Mouse (Mus musculus): ENCODE measurements at regions not wholly inside any gene's neighbourhood (a gene's known extent, or its start where the extent isn't known, plus 50 kb on each side); places are given as distances from the start of the nearest gene placed in this dataset.

- no peak for DNase-seq
- TF ChIP-seq CTCF (IDR thresholded peaks at IDR 0.05; ENCODE audit: insufficient read depth, low read length) (no peak), POLR2A (IDR thresholded peaks at IDR 0.05; ENCODE audit: borderline replicate concordance, extremely low read depth, low read depth, low read length) (no peak)
- Histone ChIP-seq H3K4me1 (ENCODE audit: control insufficient read depth, insufficient read depth, low read length) (no peaks in the 10 kb centered on the region), H3K4me3 (replicated peaks; ENCODE audit: extremely low read depth, low read depth, low read length) (no peak overlapping the region)
- WGBS = 58% methylated on average over 4 of the region's 4 CpGs
Observed at GRCm38 (mm10) chr5:28710517-28710916, 243.5 kb upstream of the Shh start.

GRCm38 (mm10) chr5:28709626-28710025, 242.6 kb upstream of the Shh start:
- WGBS = 64% methylated on average over 2 of the region's 2 CpGs
- Histone ChIP-seq H3K4me1 (ENCODE audit: control insufficient read depth, insufficient read depth, low read length) (no peaks in the 10 kb centered on the region), H3K4me3 (replicated peaks; ENCODE audit: extremely low read depth, low read depth, low read length) (no peak overlapping the region)
- no peak for DNase-seq
- no peak for TF ChIP-seq CTCF (IDR thresholded peaks at IDR 0.05; ENCODE audit: insufficient read depth, low read length)
- no peak for TF ChIP-seq POLR2A (IDR thresholded peaks at IDR 0.05; ENCODE audit: borderline replicate concordance, extremely low read depth, low read depth, low read length)

- no peak for TF ChIP-seq POLR2A (IDR thresholded peaks at IDR 0.05; ENCODE audit: borderline replicate concordance, extremely low read depth, low read depth, low read length)
- no peak for TF ChIP-seq CTCF (IDR thresholded peaks at IDR 0.05; ENCODE audit: insufficient read depth, low read length)
- WGBS = 72% methylated on average over 1 of the region's 1 CpGs
Observed at GRCm38 (mm10) chr5:28704359-28704758, 237.3 kb upstream of the Shh start.

GRCm38 (mm10) chr5:28696966-28697365, 229.9 kb upstream of the Shh start:
- 71% methylated on average over 3 of the region's 3 CpGs for WGBS
- DNase-seq = no peak
- H3K4me1 ChIP-seq (ENCODE audit: control insufficient read depth, insufficient read depth, low read length) = no peaks in the 10 kb centered on the region
- TF ChIP-seq POLR2A (IDR thresholded peaks at IDR 0.05; ENCODE audit: borderline replicate concordance, extremely low read depth, low read depth, low read length) (no peak), CTCF (IDR thresholded peaks at IDR 0.05; ENCODE audit: insufficient read depth, low read length) (no peak)
- H3K4me3 ChIP-seq (replicated peaks; ENCODE audit: extremely low read depth, low read depth, low read length) = no peak overlapping the region

More at GRCm38 (mm10) chr5:28704359-28704758, 237.3 kb upstream of the Shh start:
- DNase-seq = no peak
- Histone ChIP-seq H3K4me1 (ENCODE audit: control insufficient read depth, insufficient read depth, low read length) (no peaks in the 10 kb centered on the region), H3K4me3 (replicated peaks; ENCODE audit: extremely low read depth, low read depth, low read length) (no peak overlapping the region)

- Histone ChIP-seq H3K4me3 (replicated peaks; ENCODE audit: extremely low read depth, low read depth, low read length) (no peak overlapping the region), H3K4me1 (ENCODE audit: control insufficient read depth, insufficient read depth, low read length) (no peaks in the 10 kb centered on the region)
- TF ChIP-seq CTCF (IDR thresholded peaks at IDR 0.05; ENCODE audit: insufficient read depth, low read length) (no peak), POLR2A (IDR thresholded peaks at IDR 0.05; ENCODE audit: borderline replicate concordance, extremely low read depth, low read depth, low read length) (no peak)
- WGBS = 63% methylated on average over 6 of the region's 6 CpGs
- no peak for DNase-seq
Observed at GRCm38 (mm10) chr5:28690110-28690509, 223.1 kb upstream of the Shh start.

- H3K4me1 ChIP-seq (ENCODE audit: control insufficient read depth, insufficient read depth, low read length) = no peaks in the 10 kb centered on the region
- no peak overlapping the region for H3K4me3 ChIP-seq (replicated peaks; ENCODE audit: extremely low read depth, low read depth, low read length)
- 48% methylated on average over 2 of the region's 2 CpGs for WGBS
- no peak for DNase-seq
- TF ChIP-seq CTCF (IDR thresholded peaks at IDR 0.05; ENCODE audit: insufficient read depth, low read length) (no peak), POLR2A (IDR thresholded peaks at IDR 0.05; ENCODE audit: borderline replicate concordance, extremely low read depth, low read depth, low read length) (no peak)
Observed at GRCm38 (mm10) chr5:28689651-28690050, 222.6 kb upstream of the Shh start.

- Histone ChIP-seq H3K4me1 (ENCODE audit: control insufficient read depth, insufficient read depth, low read length) (no peaks in the 10 kb centered on the region), H3K4me3 (replicated peaks; ENCODE audit: extremely low read depth, low read depth, low read length) (no peak overlapping the region)
- TF ChIP-seq CTCF (IDR thresholded peaks at IDR 0.05; ENCODE audit: insufficient read depth, low read length) (no peak), POLR2A (IDR thresholded peaks at IDR 0.05; ENCODE audit: borderline replicate concordance, extremely low read depth, low read depth, low read length) (no peak)
- WGBS = 60% methylated on average over 3 of the region's 3 CpGs
- no peak for DNase-seq
Observed at GRCm38 (mm10) chr5:28689136-28689535, 222.1 kb upstream of the Shh start.

- WGBS = 67% methylated on average over 6 of the region's 6 CpGs
Observed at GRCm38 (mm10) chr5:28682821-28683220, 215.8 kb upstream of the Shh start.

GRCm38 (mm10) chr5:28680311-28680710, 213.3 kb upstream of the Shh start:
- no peak for TF ChIP-seq POLR2A (IDR thresholded peaks at IDR 0.05; ENCODE audit: borderline replicate concordance, extremely low read depth, low read depth, low read length)
- no peak for TF ChIP-seq CTCF (IDR thresholded peaks at IDR 0.05; ENCODE audit: insufficient read depth, low read length)
- Histone ChIP-seq H3K4me1 (ENCODE audit: control insufficient read depth, insufficient read depth, low read length) (no peaks in the 10 kb centered on the region), H3K4me3 (replicated peaks; ENCODE audit: extremely low read depth, low read depth, low read length) (no peak overlapping the region)
- 92% methylated on average over 1 of the region's 1 CpGs for WGBS
- DNase-seq = no peak

More at GRCm38 (mm10) chr5:28682821-28683220, 215.8 kb upstream of the Shh start:
- H3K4me1 ChIP-seq (ENCODE audit: control insufficient read depth, insufficient read depth, low read length) = no peaks in the 10 kb centered on the region
- H3K4me3 ChIP-seq (replicated peaks; ENCODE audit: extremely low read depth, low read depth, low read length) = no peak overlapping the region
- no peak for DNase-seq
- TF ChIP-seq POLR2A (IDR thresholded peaks at IDR 0.05; ENCODE audit: borderline replicate concordance, extremely low read depth, low read depth, low read length) (no peak), CTCF (IDR thresholded peaks at IDR 0.05; ENCODE audit: insufficient read depth, low read length) (no peak)

GRCm38 (mm10) chr5:28679761-28680160, 212.7 kb upstream of the Shh start:
- H3K4me1 ChIP-seq (ENCODE audit: control insufficient read depth, insufficient read depth, low read length) = no peaks in the 10 kb centered on the region
- TF ChIP-seq CTCF (IDR thresholded peaks at IDR 0.05; ENCODE audit: insufficient read depth, low read length) (no peak), POLR2A (IDR thresholded peaks at IDR 0.05; ENCODE audit: borderline replicate concordance, extremely low read depth, low read depth, low read length) (no peak)
- WGBS = 84% methylated on average over 1 of the region's 1 CpGs
- H3K4me3 ChIP-seq (replicated peaks; ENCODE audit: extremely low read depth, low read depth, low read length) = no peak overlapping the region
- DNase-seq = no peak

Data from lung, adult 2 months (tissue).